Mouse (Mus musculus) heart, adult 2 months (tissue): ENCODE results near the gene Shisa8.

Experiments
- CTCF ChIP-seq: fragments of 200-600 bp; IDR thresholded peaks from 2 replicates; pipeline ENCODE4 v1.8.1; 2022; ENCODE audit warnings: antibody characterized with exemption, mild to moderate bottlenecking, moderate library complexity
- EP300 ChIP-seq: fragments of 200-500 bp; IDR thresholded peaks from 2 replicates; pipeline ENCODE4 v1.6.1; 2011; ENCODE audit warnings: low read depth, low read length, control low read depth; ENCODE audit not compliant: insufficient read depth
- POLR2A ChIP-seq: fragments of 200-500 bp; IDR thresholded peaks from 2 replicates; pipeline ENCODE4 v1.6.1; 2011; ENCODE audit warnings: mild to moderate bottlenecking, low read depth, low read length, control low read depth; ENCODE audit not compliant: insufficient read depth

DNA sequence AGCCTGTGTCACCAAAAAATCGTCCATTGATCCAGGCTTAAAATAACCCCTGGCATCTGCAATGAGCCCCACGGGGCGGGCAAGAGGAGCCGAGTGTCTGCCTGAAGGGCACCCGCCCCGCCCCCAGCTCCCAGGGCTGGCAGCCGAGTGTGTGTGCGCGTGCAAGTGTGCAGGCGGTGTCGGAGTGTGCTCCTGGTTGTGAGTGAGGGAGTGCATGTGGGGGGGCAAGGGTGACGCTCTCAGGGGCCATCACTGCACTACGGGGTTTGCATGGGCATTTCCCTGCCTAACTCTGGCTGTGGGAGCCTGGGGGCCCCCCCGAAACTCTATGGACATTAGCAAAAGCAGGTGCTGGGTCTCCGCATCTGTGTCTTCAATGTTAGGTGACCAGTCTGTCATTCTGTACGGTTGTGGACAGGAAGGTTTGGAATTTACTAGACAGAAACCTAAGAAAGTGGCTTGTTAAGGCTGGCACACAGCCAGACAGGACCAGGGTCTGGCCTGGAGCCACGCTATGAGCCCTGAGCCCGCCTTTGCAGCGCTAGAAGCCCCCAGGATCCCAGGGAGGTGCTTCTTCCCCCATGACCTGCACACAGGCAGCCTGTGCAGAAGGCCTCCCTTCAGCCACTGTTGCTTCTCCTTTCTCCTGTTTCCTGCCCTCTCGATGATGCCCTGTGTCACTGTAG is 3.7 kb upstream of the Shisa8 start:
- TF ChIP-seq POLR2A (no peak), CTCF (no peak), EP300 (no peak)
